Mouse (Mus musculus): ENCODE data around the gene Vmn1r38. TPM values are rescaled to one million over a fixed set of nuclear protein-coding genes. Genes with fewer than 3 reads are reported as not detected.

Gene Vmn1r38
- total RNA-seq (2023): not detected in 2 replicates

DNA sequence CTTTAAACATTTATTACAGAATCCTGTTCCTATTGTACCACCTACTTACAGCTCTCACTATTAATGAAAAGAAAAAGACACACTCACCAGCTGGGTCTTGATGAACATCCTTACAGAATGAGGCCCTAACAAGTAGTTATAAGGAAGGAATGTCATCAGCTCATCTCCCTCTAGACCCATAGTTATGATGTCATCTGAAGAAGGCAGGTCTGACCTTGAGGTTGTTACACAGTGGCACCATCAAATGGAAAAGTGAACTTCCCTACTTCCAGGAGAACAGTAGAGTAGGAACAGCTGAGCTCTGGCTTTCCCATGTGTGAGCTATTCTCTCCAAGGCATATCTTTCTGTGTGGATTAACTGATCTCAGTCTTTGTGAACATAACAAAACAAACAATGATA, at the start of gene Vmn1r38:
TSS of gene Vmn1r38 (minus strand) at position 101 of the 400 bp plus-strand sequence.

GRCm38 (mm10) chr6:66810509-66810908, 28.1 kb upstream of the Vmn1r38 start, which contains the start of gene Vmn1r39:
Gene Vmn1r39, minus strand, starts transcription at chr6:66810609.

GRCm38 (mm10) chr6:66729082-66729481, 53.3 kb downstream of the Vmn1r38 start, which contains the start of gene Vmn1r37:
Gene Vmn1r37, plus strand, starts transcription at chr6:66729382.

Other genes starting within 250 kb of the Vmn1r38 start
- 27.4 and 32.4 TPM in 2 replicates for gene Mad2l1, start 247.2 kb downstream of the Vmn1r38 start, total RNA-seq (2023)
- not detected in 2 replicates for gene Vmn1r32, start 222.5 kb downstream of the Vmn1r38 start, total RNA-seq (2023)
- not detected in 2 replicates for gene Vmn1r33, start 164.3 kb downstream of the Vmn1r38 start, total RNA-seq (2023)
- gene Vmn1r34, start 138.7 kb downstream of the Vmn1r38 start, total RNA-seq (2023): not detected in 2 replicates
- gene Vmn1r35, start 96.7 kb downstream of the Vmn1r38 start, total RNA-seq (2023): not detected in 2 replicates
- not detected in 2 replicates for gene Vmn1r36, start 63.5 kb downstream of the Vmn1r38 start, total RNA-seq (2023)
- not detected in 2 replicates for gene Vmn1r37, start 53.2 kb downstream of the Vmn1r38 start, total RNA-seq (2023)
- gene Vmn1r39, start 28.0 kb upstream of the Vmn1r38 start, total RNA-seq (2023): not detected in 2 replicates
- 57.1 and 67.3 TPM in 2 replicates for gene Gng12, start 113.8 kb upstream of the Vmn1r38 start, total RNA-seq (2023)